Mouse (Mus musculus): Measurements from ENCODE around the gene Ccl24.

- TF ChIP-seq MYOD1 (IDR thresholded peaks at IDR 0.05; ENCODE audit: control insufficient read depth in 1 of 3, insufficient read length in 2 of 3, low read depth in 2 of 3): no peak
- no peak for TF ChIP-seq POLR2A (IDR thresholded peaks at IDR 0.05; ENCODE audit: insufficient read length, low read depth)
- no peak for TF ChIP-seq MAX (IDR thresholded peaks at IDR 0.05; ENCODE audit: low read depth)
- TF ChIP-seq E2F4 (IDR thresholded peaks at IDR 0.05; ENCODE audit: insufficient read depth): no peak
- no peak for TF ChIP-seq MYOG (IDR thresholded peaks at IDR 0.05; ENCODE audit: control insufficient read depth in 1 of 3, insufficient read depth in 1 of 3, insufficient read length in 2 of 3, low read depth in 2 of 3)
- TF ChIP-seq POLR2AphosphoS2 (IDR thresholded peaks at IDR 0.05; ENCODE audit: insufficient read length, low read depth): no peak
- TF ChIP-seq TCF12 (IDR thresholded peaks at IDR 0.05; ENCODE audit: insufficient read depth, poor library complexity, severe bottlenecking): no peak
- TF ChIP-seq USF1 (IDR thresholded peaks at IDR 0.05; ENCODE audit: low read depth): no peak
These were observed 42.9 kb downstream of the Ccl24 start for GRCm38 (mm10) chr5:135529964-135530363.

Measured in myocyte (in vitro differentiated cells).